12 mouse cellular contexts compared by ENCODE assay signal in genomic region chr8:117069708-117070107, GRCm38 (mm10). TPM values are rescaled to one million over a fixed set of nuclear protein-coding genes. Genes with fewer than 3 reads are reported as not detected.
DNase-seq lines count a peak whose midpoint lies in the region; ATAC-seq lines count a peak whose summit lies in the region.
"Had no signal": no experiment of that assay in that cellular context is flagged by ENCODE, and none has a peak within 500 bp of the region (broad histone marks: within the 10 kb centered on the region; RNA-seq: fewer than 3 reads in every experiment).

No protein-coding gene starts in this region.

- H3K4me1 ChIP-seq in embryonic facial prominence, embryonic 11.5 days (ENCODE audit: control insufficient read depth, insufficient read depth, low read length) = no peaks in the 10 kb centered on the region
- H3K4me1 ChIP-seq: limb, embryonic 12.5 days; stomach, embryonic 15.5 days had no signal

- no peak overlapping the region for H3K27ac ChIP-seq in embryonic facial prominence, embryonic 11.5 days (replicated peaks; ENCODE audit: low read depth, low read length)
- H3K27ac ChIP-seq: limb, embryonic 12.5 days; stomach, embryonic 15.5 days had no signal

- no peak overlapping the region for H3K4me2 ChIP-seq in embryonic facial prominence, embryonic 11.5 days (ENCODE audit: low read depth, low read length)
- H3K4me2 ChIP-seq: limb, embryonic 12.5 days; stomach, embryonic 15.5 days had no signal

- no peaks in the 10 kb centered on the region for H3K36me3 ChIP-seq in embryonic facial prominence, embryonic 11.5 days (replicated peaks; ENCODE audit: control insufficient read depth, insufficient read depth, low read depth, low read length)
- H3K36me3 ChIP-seq: limb, embryonic 12.5 days; stomach, embryonic 15.5 days had no signal

- no peaks in the 10 kb centered on the region for H3K9me3 ChIP-seq in embryonic facial prominence, embryonic 11.5 days (replicated peaks; ENCODE audit: control insufficient read depth, low read length)
- H3K9me3 ChIP-seq: limb, embryonic 12.5 days; stomach, embryonic 15.5 days had no signal

- H3K27me3 ChIP-seq in embryonic facial prominence, embryonic 11.5 days (ENCODE audit: control insufficient read depth, insufficient read depth, low read length) = no peaks in the 10 kb centered on the region
- H3K27me3 ChIP-seq: limb, embryonic 12.5 days; stomach, embryonic 15.5 days had no signal

- peak; percentile 54 for DNase-seq in adrenal gland, postnatal 14 days
- DNase-seq in adrenal gland, adult 8-10 months = no peak
- DNase-seq in kidney, postnatal 10 days = peak; percentile 30
- no peak for DNase-seq in kidney, postnatal 25 days
- peak; percentile 73 for DNase-seq in 3T3-L1 (ENCODE audit: low read depth, low spot score)
- DNase-seq in embryonic facial prominence, embryonic 11.5 days (ENCODE audit: low spot score) = peak; percentile 23
- DNase-seq: heart, postnatal 36 days had no signal

- no peak overlapping the region for H3K9ac ChIP-seq in embryonic facial prominence, embryonic 11.5 days (replicated peaks; ENCODE audit: low read length)
- H3K9ac ChIP-seq: limb, embryonic 12.5 days; stomach, embryonic 15.5 days had no signal

- WGBS in embryonic facial prominence, embryonic 11.5 days = 77% methylated on average over 1 of the region's 1 CpGs

- no peak overlapping the region for H3K4me3 ChIP-seq in embryonic facial prominence, embryonic 11.5 days (ENCODE audit: low read depth, low read length)
- H3K4me3 ChIP-seq: limb, embryonic 12.5 days; stomach, embryonic 15.5 days had no signal

- no peak for ATAC-seq in embryonic facial prominence, embryonic 11.5 days (replicated peaks; ENCODE audit: insufficient number of reproducible peaks, low FRiP score, low TSS enrichment, low read depth)
- ATAC-seq in granulocyte monocyte progenitor cell, adult 5-6 weeks (replicated peaks; ENCODE audit: poor library complexity, severe bottlenecking) = no peak
- no peak for ATAC-seq in erythroblast, adult 5-6 weeks (replicated peaks; ENCODE audit: low FRiP score, poor library complexity, severe bottlenecking)

RNA-seq across cellular contexts. Expression of gene Pkd1l2, which starts 12.5 kb away (rescaled TPM):
- total RNA-seq in adrenal gland, postnatal 14 days (2021) = 0.60 and 0.85 TPM in 2 replicates
- 1 to 10 TPM; 2.2 to 4.7 (median 3.2) TPM for total RNA-seq in adrenal gland, adult 8-10 months (2022)
- polyA plus RNA-seq in embryonic facial prominence, embryonic 11.5 days (2014; fragmentation: Nextera tagmentation; extraction: Ambion mirVana) = 0.03 TPM in 1 of 2 replicates, not detected in the other
- not detected in 2 replicates for total RNA-seq in granulocyte monocyte progenitor cell, adult 5-6 weeks (2014; fragmentation: Nextera tagmentation)
- total RNA-seq in granulocyte monocyte progenitor cell, adult 5-6 weeks (2017) = not detected in 2 replicates
- total RNA-seq in erythroblast, adult 5-6 weeks (2015; ENCODE audit: low replicate concordance) = not detected in 2 replicates
- not detected in 2 replicates for total RNA-seq in erythroblast, adult 5-6 weeks (2017; ENCODE audit: low replicate concordance)
- polyA plus RNA-seq: forebrain, embryonic 11.5 days; limb, embryonic 12.5 days had no signal

RNA-seq across cellular contexts. Expression of gene Bco1, which starts 25.9 kb away (rescaled TPM):
- 0.86 and 2.4 TPM in 2 replicates for total RNA-seq in adrenal gland, postnatal 14 days (2021)
- under 1 TPM in 2 of 4 experiments, not detected in 2; 0.15 to 0.16 TPM for total RNA-seq in adrenal gland, adult 8-10 months (2022)
- polyA plus RNA-seq in embryonic facial prominence, embryonic 11.5 days (2014; fragmentation: Nextera tagmentation; extraction: Ambion mirVana) = 0.11 TPM in 1 of 2 replicates, not detected in the other
- total RNA-seq in granulocyte monocyte progenitor cell, adult 5-6 weeks (2014; fragmentation: Nextera tagmentation) = 0.47 and 0.49 TPM in 2 replicates
- total RNA-seq in granulocyte monocyte progenitor cell, adult 5-6 weeks (2017) = 1.1 and 2.3 TPM in 2 replicates
- not detected in 2 replicates for total RNA-seq in erythroblast, adult 5-6 weeks (2015; ENCODE audit: low replicate concordance)
- not detected in 2 replicates for total RNA-seq in erythroblast, adult 5-6 weeks (2017; ENCODE audit: low replicate concordance)
- total RNA-seq: heart, postnatal 36 days had no signal
- polyA plus RNA-seq: forebrain, embryonic 11.5 days had no signal

Comparison
In these comparisons a context has a peak if more than half of its experiments do, and no peak if none do; other contexts are left out.
1. DNase-seq: peak in adrenal gland, postnatal 14 days (single experiment), kidney, postnatal 10 days (single experiment), 3T3-L1 (single experiment) and embryonic facial prominence, embryonic 11.5 days (single experiment); none in adrenal gland, adult 8-10 months (single experiment) and kidney, postnatal 25 days (0 of 2).